Mouse (Mus musculus): ENCODE results near the gene C130026I21Rik.
"Not testable (repeated sequence)": the region's sequence is repeated elsewhere in the genome, so short reads cannot be mapped to it uniquely, and the experiment has no call there.

C130026I21Rik gene

DNA sequence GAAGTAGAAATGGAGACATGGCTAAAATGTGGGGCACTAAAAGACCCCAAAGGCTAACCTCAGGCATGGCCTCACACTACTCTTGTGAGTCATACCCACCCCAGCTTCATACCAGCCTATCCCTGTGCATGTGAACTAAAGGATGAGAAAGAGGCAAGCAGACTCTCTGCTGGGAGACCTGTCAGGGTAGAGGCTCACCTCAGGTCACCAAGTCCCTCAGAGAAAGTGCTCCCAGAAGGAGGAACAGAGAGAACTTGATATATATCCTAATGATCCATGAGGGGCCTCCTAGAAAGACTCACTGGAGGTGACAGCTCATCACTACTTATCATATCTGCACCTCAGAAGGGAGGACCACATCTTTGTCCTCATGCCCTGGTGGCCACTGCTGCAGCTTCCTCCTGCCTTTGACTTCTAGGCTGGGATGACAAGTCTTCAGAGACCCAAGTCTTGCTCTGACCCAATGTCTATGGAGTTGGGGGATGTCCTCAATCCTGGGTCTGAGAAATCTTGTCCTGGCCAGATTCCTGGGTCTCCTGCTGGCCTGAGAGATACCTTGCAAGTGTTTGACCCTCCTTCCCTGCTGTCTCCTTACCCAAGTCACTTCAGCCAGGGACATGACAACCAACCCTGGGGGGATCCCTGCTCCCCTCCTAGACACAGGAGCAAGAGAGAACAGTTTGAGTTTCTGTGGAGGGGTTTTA, 71.6 kb downstream of the C130026I21Rik start:
- H3K27me3 ChIP-seq (ENCODE audit: insufficient read depth, low read length); H3K4me3 ChIP-seq (replicated peaks; ENCODE audit: low read length); H3K36me3 ChIP-seq (ENCODE audit: insufficient read depth, low read length); H3K9me3 ChIP-seq (ENCODE audit: low read length); H3K4me1 ChIP-seq (replicated peaks; ENCODE audit: low read depth, low read length): not testable (repeated sequence)

DNA sequence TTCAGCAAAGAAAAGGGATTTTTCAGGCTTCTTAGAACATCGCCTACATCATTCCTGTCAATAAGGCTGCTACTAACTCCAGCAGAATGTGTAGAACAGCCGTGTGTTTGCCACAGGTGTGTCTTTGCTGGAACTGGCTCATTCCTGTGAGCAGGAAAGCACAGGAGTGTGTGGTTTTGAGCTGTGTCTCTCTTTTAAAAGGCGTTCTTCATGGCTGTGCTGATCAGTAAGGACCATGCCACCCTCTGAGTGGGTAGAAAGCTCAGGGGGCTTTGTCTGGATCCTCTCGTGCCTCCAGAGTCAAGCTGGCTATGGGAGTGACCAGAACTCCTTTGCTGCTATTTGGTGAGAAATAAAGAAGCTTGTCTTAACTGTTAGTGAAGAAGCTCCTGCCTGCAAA, 73.6 kb downstream of the C130026I21Rik start:
- not testable (repeated sequence) for H3K9me3 ChIP-seq (ENCODE audit: low read length); H3K4me1 ChIP-seq (replicated peaks; ENCODE audit: low read depth, low read length); H3K4me3 ChIP-seq (replicated peaks; ENCODE audit: low read length); H3K27me3 ChIP-seq (ENCODE audit: insufficient read depth, low read length); H3K36me3 ChIP-seq (ENCODE audit: insufficient read depth, low read length)

DNA sequence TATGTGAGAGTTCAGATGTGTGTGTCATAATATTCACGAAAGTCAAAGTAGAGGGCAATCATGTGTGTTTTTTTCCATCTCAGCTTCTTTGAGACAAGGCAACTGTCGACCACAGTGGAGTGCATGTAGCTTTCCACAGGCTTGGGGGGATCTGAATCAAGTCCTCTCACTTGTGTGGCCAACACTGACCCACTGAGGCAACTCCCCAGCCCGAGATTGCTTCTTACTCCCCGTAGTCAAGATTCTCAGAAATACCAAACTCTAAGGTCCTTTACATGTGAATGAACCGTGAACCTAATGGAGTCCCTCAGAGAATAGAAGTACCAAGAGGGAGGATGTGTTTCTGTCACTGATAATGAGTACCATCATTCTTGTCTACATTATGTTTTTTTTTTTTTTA, 76.6 kb downstream of the C130026I21Rik start:
- H3K9me3 ChIP-seq (ENCODE audit: low read length); H3K4me3 ChIP-seq (replicated peaks; ENCODE audit: low read length); H3K4me1 ChIP-seq (replicated peaks; ENCODE audit: low read depth, low read length); H3K27me3 ChIP-seq (ENCODE audit: insufficient read depth, low read length); H3K36me3 ChIP-seq (ENCODE audit: insufficient read depth, low read length): not testable (repeated sequence)

DNA sequence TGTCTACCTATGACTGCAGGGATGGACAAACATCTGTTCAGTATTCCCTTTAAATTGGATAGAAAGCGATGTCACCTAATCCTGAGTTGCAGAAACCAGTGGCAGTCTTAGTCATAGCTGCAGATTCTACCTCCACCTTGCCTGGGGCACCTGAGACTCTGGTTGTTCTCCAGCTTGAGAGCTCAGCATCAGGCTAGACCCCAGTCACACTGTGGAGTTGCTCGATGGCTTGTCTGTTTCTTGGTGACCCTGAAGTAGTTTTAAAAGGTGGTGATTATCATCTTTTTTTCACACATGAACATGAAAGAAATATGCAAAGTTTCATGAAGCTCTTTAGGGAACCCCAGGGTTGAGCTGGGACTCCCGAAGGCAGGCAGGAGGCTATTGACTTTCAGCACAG, 88.4 kb downstream of the C130026I21Rik start:
- H3K4me1 ChIP-seq (replicated peaks; ENCODE audit: low read depth, low read length); H3K36me3 ChIP-seq (ENCODE audit: insufficient read depth, low read length); H3K4me3 ChIP-seq (replicated peaks; ENCODE audit: low read length); H3K27me3 ChIP-seq (ENCODE audit: insufficient read depth, low read length); H3K9me3 ChIP-seq (ENCODE audit: low read length): not testable (repeated sequence)

DNA sequence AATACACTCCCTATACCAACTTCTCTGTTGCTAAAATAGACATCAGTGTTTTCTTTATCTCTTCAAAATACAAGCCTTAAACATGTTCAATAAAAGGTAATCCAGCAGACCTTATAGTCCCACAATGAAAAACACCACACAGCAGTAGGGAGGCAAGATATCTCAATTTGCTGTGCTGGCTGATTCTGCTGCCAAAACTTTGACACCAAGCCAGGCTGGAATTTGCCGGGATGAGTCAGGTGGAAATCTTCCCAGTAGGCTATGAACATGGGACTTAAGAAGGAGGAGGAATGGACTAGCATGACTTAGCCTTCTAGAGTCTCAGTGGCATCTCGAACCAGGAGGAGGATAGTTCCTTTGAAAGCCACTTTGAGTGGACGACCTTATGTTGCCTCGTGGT, 91.4 kb downstream of the C130026I21Rik start:
- not testable (repeated sequence) for H3K36me3 ChIP-seq (ENCODE audit: insufficient read depth, low read length); H3K4me1 ChIP-seq (replicated peaks; ENCODE audit: low read depth, low read length); H3K9me3 ChIP-seq (ENCODE audit: low read length); H3K27me3 ChIP-seq (ENCODE audit: insufficient read depth, low read length); H3K4me3 ChIP-seq (replicated peaks; ENCODE audit: low read length)

DNA sequence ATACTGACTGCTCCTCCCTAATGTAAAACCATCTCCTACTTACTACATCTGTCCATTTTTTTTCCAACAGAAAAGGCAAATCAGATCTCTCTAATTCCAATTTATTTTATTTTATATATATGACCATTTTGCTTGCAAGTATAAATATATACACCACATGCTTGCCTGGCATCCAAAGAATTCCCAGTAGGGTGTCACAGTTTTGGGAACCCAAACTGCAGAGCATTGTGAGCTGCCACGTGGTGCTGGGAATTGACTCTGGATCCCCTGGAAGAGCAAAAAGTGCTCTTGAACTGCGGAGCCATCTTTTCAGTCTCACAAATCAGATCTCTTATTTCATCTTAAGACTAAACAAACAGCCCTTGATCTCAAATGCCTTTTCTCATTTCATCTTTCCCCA, 107.5 kb downstream of the C130026I21Rik start:
- not testable (repeated sequence) for H3K9me3 ChIP-seq (ENCODE audit: low read length); H3K4me3 ChIP-seq (replicated peaks; ENCODE audit: low read length); H3K36me3 ChIP-seq (ENCODE audit: insufficient read depth, low read length); H3K4me1 ChIP-seq (replicated peaks; ENCODE audit: low read depth, low read length); H3K27me3 ChIP-seq (ENCODE audit: insufficient read depth, low read length)

DNA sequence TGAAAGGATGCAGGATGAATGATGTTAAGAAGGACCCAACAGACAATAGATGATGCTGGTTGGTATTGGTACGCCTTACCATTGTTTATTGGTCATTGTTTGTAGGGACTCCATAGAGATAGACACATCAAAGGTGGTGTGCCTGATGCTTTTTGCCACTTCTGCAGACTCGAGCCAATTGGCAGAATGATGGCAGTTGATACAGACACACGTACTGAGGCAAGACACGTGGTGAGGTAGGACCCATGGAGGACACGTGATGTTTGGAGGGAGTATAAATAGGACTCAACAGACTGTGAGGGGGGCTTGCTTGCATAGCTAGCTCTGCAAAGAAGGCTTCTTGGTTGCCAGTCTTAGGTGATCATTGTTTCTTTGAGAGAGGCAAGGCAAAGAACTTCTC, 115.2 kb downstream of the C130026I21Rik start:
- H3K4me1 ChIP-seq (replicated peaks; ENCODE audit: low read depth, low read length); H3K36me3 ChIP-seq (ENCODE audit: insufficient read depth, low read length); H3K9me3 ChIP-seq (ENCODE audit: low read length); H3K27me3 ChIP-seq (ENCODE audit: insufficient read depth, low read length); H3K4me3 ChIP-seq (replicated peaks; ENCODE audit: low read length): not testable (repeated sequence)

DNA sequence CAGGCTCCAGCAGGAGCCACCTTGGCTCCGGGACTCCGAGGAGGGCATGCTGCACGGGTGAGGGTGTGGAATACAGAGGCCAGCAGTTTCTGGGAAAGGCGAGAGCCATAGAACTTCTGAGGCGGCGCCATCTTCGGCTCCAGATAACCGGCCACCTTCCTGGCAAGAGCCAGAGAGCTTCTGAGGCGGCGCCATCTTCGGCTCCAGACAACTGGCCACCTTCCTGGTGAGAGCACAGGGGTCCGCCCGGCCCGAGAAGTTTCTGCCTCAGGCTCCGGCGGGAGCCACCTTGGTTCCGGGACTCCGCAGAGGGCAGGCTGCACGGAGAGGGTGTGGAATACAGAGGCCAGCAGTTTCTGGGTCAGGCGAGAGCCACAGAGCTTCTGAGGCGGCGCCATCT, 136.7 kb downstream of the C130026I21Rik start:
- not testable (repeated sequence) for H3K4me1 ChIP-seq (replicated peaks; ENCODE audit: low read depth, low read length); H3K27me3 ChIP-seq (ENCODE audit: insufficient read depth, low read length); H3K36me3 ChIP-seq (ENCODE audit: insufficient read depth, low read length)

DNA sequence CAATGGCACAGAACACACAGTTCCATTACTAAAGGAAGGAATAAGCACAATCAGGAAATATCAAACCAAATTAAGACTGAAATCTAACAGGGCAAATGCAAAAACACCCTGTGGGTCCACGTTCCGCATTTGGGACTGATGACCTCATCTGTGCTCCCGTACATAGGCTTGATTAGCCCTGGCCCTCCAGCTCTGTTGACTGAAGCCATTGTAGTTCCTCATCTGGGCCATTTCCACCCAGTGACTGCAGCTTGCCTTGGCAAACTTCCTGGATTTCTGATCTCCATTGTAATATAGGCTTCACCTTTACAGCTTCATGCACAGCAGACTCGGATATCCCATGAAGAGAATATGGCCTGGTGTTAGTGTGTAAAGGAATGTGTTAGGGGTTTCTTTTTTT, 148.5 kb downstream of the C130026I21Rik start:
- H3K9me3 ChIP-seq (ENCODE audit: low read length); H3K4me1 ChIP-seq (replicated peaks; ENCODE audit: low read depth, low read length); H3K27me3 ChIP-seq (ENCODE audit: insufficient read depth, low read length); H3K36me3 ChIP-seq (ENCODE audit: insufficient read depth, low read length); H3K4me3 ChIP-seq (replicated peaks; ENCODE audit: low read length): not testable (repeated sequence)

More for the DNA sequence above, 136.7 kb downstream of the C130026I21Rik start:
- not testable (repeated sequence) for H3K4me3 ChIP-seq (replicated peaks; ENCODE audit: low read length)
- peaks cover 12% of the 10 kb centered on the region for H3K9me3 ChIP-seq (ENCODE audit: low read length)

DNA sequence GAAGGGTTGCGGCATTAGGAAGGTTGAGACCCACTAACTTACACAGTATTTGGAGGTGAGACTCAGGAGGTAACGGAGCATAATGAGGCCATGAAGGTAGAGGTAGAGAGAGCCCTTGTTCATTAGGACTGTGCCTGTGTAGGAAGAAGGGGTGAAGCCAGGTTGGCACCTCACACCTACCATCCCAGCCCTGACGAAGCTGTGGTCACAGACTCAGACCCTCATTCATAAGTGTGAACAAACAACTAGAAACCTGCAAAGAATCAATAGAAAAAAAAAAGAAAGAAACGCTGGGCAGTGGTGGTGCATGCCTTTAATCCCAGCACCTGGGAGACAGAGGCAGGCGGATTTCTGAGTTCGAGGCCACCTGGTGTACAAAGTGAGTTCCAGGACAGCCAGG, 152.0 kb downstream of the C130026I21Rik start:
- not testable (repeated sequence) for H3K36me3 ChIP-seq (ENCODE audit: insufficient read depth, low read length); H3K4me1 ChIP-seq (replicated peaks; ENCODE audit: low read depth, low read length); H3K27me3 ChIP-seq (ENCODE audit: insufficient read depth, low read length); H3K9me3 ChIP-seq (ENCODE audit: low read length); H3K4me3 ChIP-seq (replicated peaks; ENCODE audit: low read length)

DNA sequence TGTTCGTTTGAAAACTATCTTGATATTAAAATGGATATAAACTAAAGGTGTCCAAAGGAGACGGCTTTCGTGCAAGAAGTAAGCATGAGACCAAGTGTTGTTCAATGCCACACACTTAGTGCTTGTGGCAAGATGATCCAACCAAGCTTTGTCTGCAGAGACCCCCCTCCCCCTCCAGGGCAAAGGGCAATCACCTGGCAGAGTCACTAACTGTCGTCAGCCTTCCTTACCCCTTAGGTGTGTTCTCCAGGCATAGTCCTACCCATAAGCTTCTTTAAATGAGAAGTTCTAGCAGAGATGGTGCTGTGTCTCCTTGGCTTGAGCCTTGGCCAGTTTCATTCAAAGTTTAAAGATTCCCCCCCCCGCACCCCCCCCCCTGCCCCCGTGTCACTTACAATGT, 152.8 kb downstream of the C130026I21Rik start:
- not testable (repeated sequence) for H3K36me3 ChIP-seq (ENCODE audit: insufficient read depth, low read length); H3K27me3 ChIP-seq (ENCODE audit: insufficient read depth, low read length); H3K4me1 ChIP-seq (replicated peaks; ENCODE audit: low read depth, low read length); H3K9me3 ChIP-seq (ENCODE audit: low read length); H3K4me3 ChIP-seq (replicated peaks; ENCODE audit: low read length)
